30 mouse cellular contexts compared by ENCODE assay signal in the genomic region with DNA sequence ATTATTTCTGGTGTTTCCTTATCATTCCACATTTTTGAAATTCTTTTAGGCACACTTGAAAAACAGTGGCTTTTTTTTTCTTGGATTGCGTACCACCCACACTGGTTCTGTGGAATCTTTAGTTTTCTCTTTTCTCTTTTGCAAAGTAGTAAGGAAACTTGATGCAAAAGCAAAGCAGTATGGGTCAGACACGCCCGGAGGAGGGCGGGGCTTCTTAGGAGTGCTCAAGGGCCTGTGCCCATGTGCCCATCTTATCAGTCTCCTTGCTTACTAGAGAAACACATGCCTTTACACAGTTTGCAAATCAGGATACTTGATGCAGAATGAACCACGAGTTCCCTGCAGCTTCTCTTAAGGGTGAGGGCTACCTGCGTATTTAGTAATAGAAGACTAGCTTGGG. TPM values are rescaled to one million over a fixed set of nuclear protein-coding genes. Genes with fewer than 3 reads are reported as not detected.
DNase-seq lines count a peak whose midpoint lies in the region; ATAC-seq and TF ChIP-seq lines count a peak whose summit lies in the region.
"Had no signal": no experiment of that assay in that cellular context is flagged by ENCODE, and none has a peak within 500 bp of the region (broad histone marks: within the 10 kb centered on the region; RNA-seq: fewer than 3 reads in every experiment).

No protein-coding gene starts in this region.

- ATAC-seq in intestine, embryonic 16.5 days = 0 out of 2 replicates have a peak, but pooled peaks have one; percentile 44
- no peak for ATAC-seq in intestine, postnatal 0 days
- peak; percentile 64; the same call in 1 of the 2 replicates for ATAC-seq in lung, embryonic 16.5 days (ENCODE audit: low read depth)
- ATAC-seq in lung, postnatal 0 days = peak; percentile 80
- ATAC-seq in stomach, postnatal 0 days (ENCODE audit: low FRiP score, low TSS enrichment) = no peak
- no peak for ATAC-seq in midbrain, embryonic 16.5 days
- ATAC-seq: forebrain, embryonic 16.5 days; Patski had no signal

- no peak for TF ChIP-seq CTCF in intestine, postnatal 0 days (IDR thresholded peaks at IDR 0.05; ENCODE audit: low read depth)
- no peak for TF ChIP-seq CTCF in lung, postnatal 0 days (IDR thresholded peaks at IDR 0.05)
- no peak for TF ChIP-seq CTCF in stomach, postnatal 0 days (IDR thresholded peaks at IDR 0.05; ENCODE audit: low read depth)

- H3K9ac ChIP-seq in intestine, embryonic 16.5 days (ENCODE audit: low read depth, low read length) = no peak overlapping the region
- no peak overlapping the region for H3K9ac ChIP-seq in intestine, postnatal 0 days (ENCODE audit: low read depth, low read length)
- H3K9ac ChIP-seq in lung, embryonic 16.5 days (ENCODE audit: low read length) = no peak overlapping the region
- no peak overlapping the region for H3K9ac ChIP-seq in lung, postnatal 0 days (replicated peaks; ENCODE audit: low read depth)
- no peak overlapping the region for H3K9ac ChIP-seq in stomach, postnatal 0 days (ENCODE audit: low read length)
- H3K9ac ChIP-seq in midbrain, embryonic 16.5 days (ENCODE audit: low read depth, low read length) = no peak overlapping the region
- H3K9ac ChIP-seq: embryonic facial prominence, embryonic 13.5 days; forebrain, embryonic 12.5 days; heart, embryonic 13.5 days; hindbrain, embryonic 12.5 days; hindbrain, embryonic 15.5 days had no signal

- 86% methylated on average over 6 of the region's 6 CpGs for WGBS in intestine, embryonic 16.5 days
- WGBS in intestine, postnatal 0 days = 66% methylated on average over 6 of the region's 6 CpGs
- WGBS in lung, embryonic 16.5 days = 48% methylated on average over 6 of the region's 6 CpGs
- 62% methylated on average over 6 of the region's 6 CpGs for WGBS in lung, postnatal 0 days
- WGBS in stomach, postnatal 0 days = 71% methylated on average over 6 of the region's 6 CpGs
- 91% methylated on average over 6 of the region's 6 CpGs for WGBS in midbrain, embryonic 16.5 days

- no peak; the same call in 1 of the 2 replicates for TF ChIP-seq EP300 in lung, postnatal 0 days (IDR thresholded peaks at IDR 0.05)
- no peak for TF ChIP-seq EP300 in stomach, postnatal 0 days (optimal IDR thresholded peaks at IDR 0.05)

- H3K36me3 ChIP-seq in intestine, embryonic 16.5 days (ENCODE audit: control insufficient read depth, insufficient read depth, low read length) = no peaks in the 10 kb centered on the region
- no peaks in the 10 kb centered on the region for H3K36me3 ChIP-seq in intestine, postnatal 0 days (ENCODE audit: control insufficient read depth, insufficient read depth)
- no peaks in the 10 kb centered on the region for H3K36me3 ChIP-seq in lung, embryonic 16.5 days (ENCODE audit: control insufficient read depth, insufficient read depth, low read length)
- no peaks in the 10 kb centered on the region for H3K36me3 ChIP-seq in lung, postnatal 0 days (ENCODE audit: insufficient read depth, low read length)
- H3K36me3 ChIP-seq in stomach, postnatal 0 days (ENCODE audit: control insufficient read depth, insufficient read depth, low read length) = no peaks in the 10 kb centered on the region
- no peaks in the 10 kb centered on the region for H3K36me3 ChIP-seq in midbrain, embryonic 16.5 days (ENCODE audit: control insufficient read depth, insufficient read depth, low read length)
- H3K36me3 ChIP-seq: embryonic facial prominence, embryonic 10.5 days; embryonic facial prominence, embryonic 13.5 days; forebrain, embryonic 12.5 days; heart, embryonic 10.5 days; heart, embryonic 13.5 days; hindbrain, embryonic 12.5 days; hindbrain, embryonic 15.5 days had no signal

- DNase-seq in lung, postnatal 14 days = no peak
- peak; percentile 41 for DNase-seq in lung, postnatal 0 days (ENCODE audit: low spot score)
- peak; percentile 35 for DNase-seq in stomach, postnatal 0 days (ENCODE audit: low spot score)
- DNase-seq in kidney, adult 11 months = no peak
- DNase-seq: adrenal gland, adult 2 months; adrenal gland, postnatal 14 days; cerebellum, adult 11 months; cerebellum, adult 2 months; cerebellum, adult 9-11 months; cerebellum, postnatal 25 days; embryo, embryonic 11 days; gastrocnemius, postnatal 10 days; gastrocnemius, postnatal 36 days; heart, adult 2 months had no signal

- H3K4me2 ChIP-seq in intestine, embryonic 16.5 days (ENCODE audit: low read depth, low read length) = no peak overlapping the region
- H3K4me2 ChIP-seq in intestine, postnatal 0 days (replicated peaks; ENCODE audit: low read depth) = no peak overlapping the region
- H3K4me2 ChIP-seq in lung, embryonic 16.5 days (ENCODE audit: low read depth, low read length) = no peak overlapping the region
- no peak overlapping the region for H3K4me2 ChIP-seq in lung, postnatal 0 days (replicated peaks; ENCODE audit: low read depth, low read length)
- H3K4me2 ChIP-seq in stomach, postnatal 0 days (replicated peaks; ENCODE audit: low read depth) = no peak overlapping the region
- no peak overlapping the region for H3K4me2 ChIP-seq in midbrain, embryonic 16.5 days (ENCODE audit: low read length)
- H3K4me2 ChIP-seq: embryonic facial prominence, embryonic 13.5 days; forebrain, embryonic 12.5 days; heart, embryonic 13.5 days; hindbrain, embryonic 12.5 days; hindbrain, embryonic 15.5 days had no signal

- H3K27ac ChIP-seq in intestine, embryonic 16.5 days (ENCODE audit: low read length) = no peak overlapping the region
- H3K27ac ChIP-seq in intestine, postnatal 0 days (ENCODE audit: low read depth, low read length) = no peak overlapping the region
- H3K27ac ChIP-seq in lung, embryonic 16.5 days (ENCODE audit: low read length) = 0 out of 2 replicates have a peak overlapping the region, but pooled peaks have one; percentile 1
- no peak overlapping the region for H3K27ac ChIP-seq in lung, postnatal 0 days (ENCODE audit: low read length)
- H3K27ac ChIP-seq in stomach, postnatal 0 days (replicated peaks) = no peak overlapping the region
- H3K27ac ChIP-seq in midbrain, embryonic 16.5 days (ENCODE audit: low read length) = no peak overlapping the region
- H3K27ac ChIP-seq: embryonic facial prominence, embryonic 10.5 days; embryonic facial prominence, embryonic 13.5 days; forebrain, embryonic 12.5 days; heart, adult 2 months; heart, embryonic 10.5 days; heart, embryonic 13.5 days; hindbrain, embryonic 12.5 days; hindbrain, embryonic 15.5 days had no signal

- H3K27me3 ChIP-seq in intestine, embryonic 16.5 days (replicated peaks; ENCODE audit: control insufficient read depth, insufficient read depth, low read length) = no peaks in the 10 kb centered on the region
- no peaks in the 10 kb centered on the region for H3K27me3 ChIP-seq in intestine, postnatal 0 days (replicated peaks; ENCODE audit: control insufficient read depth, insufficient read depth, low read length)
- H3K27me3 ChIP-seq in lung, embryonic 16.5 days (ENCODE audit: control insufficient read depth, insufficient read depth, low read depth, low read length) = no peaks in the 10 kb centered on the region
- no peaks in the 10 kb centered on the region for H3K27me3 ChIP-seq in lung, postnatal 0 days (replicated peaks; ENCODE audit: insufficient read depth, low read length)
- no peaks in the 10 kb centered on the region for H3K27me3 ChIP-seq in stomach, postnatal 0 days (ENCODE audit: control insufficient read depth, insufficient read depth, low read length)
- no peaks in the 10 kb centered on the region for H3K27me3 ChIP-seq in midbrain, embryonic 16.5 days (ENCODE audit: control insufficient read depth, insufficient read depth, low read depth, low read length)
- H3K27me3 ChIP-seq: embryonic facial prominence, embryonic 13.5 days; forebrain, embryonic 12.5 days; heart, embryonic 13.5 days; hindbrain, embryonic 12.5 days; hindbrain, embryonic 15.5 days; Patski had no signal

- H3K4me3 ChIP-seq in intestine, embryonic 16.5 days (ENCODE audit: low read length) = no peak overlapping the region
- H3K4me3 ChIP-seq in intestine, postnatal 0 days (ENCODE audit: low read depth, low read length) = no peak overlapping the region
- H3K4me3 ChIP-seq in lung, embryonic 16.5 days (ENCODE audit: low read length) = no peak overlapping the region
- H3K4me3 ChIP-seq in lung, postnatal 0 days (ENCODE audit: low read depth, low read length) = no peak overlapping the region
- H3K4me3 ChIP-seq in stomach, postnatal 0 days (ENCODE audit: low read depth, low read length) = no peak overlapping the region
- no peak overlapping the region for H3K4me3 ChIP-seq in midbrain, embryonic 16.5 days (ENCODE audit: low read depth, low read length)
- H3K4me3 ChIP-seq: embryonic facial prominence, embryonic 10.5 days; embryonic facial prominence, embryonic 13.5 days; erythroblast, embryonic 14.5 days; forebrain, embryonic 12.5 days; heart, adult 2 months; heart, embryonic 10.5 days; heart, embryonic 13.5 days; hindbrain, embryonic 12.5 days; hindbrain, embryonic 15.5 days had no signal

- no peaks in the 10 kb centered on the region for H3K9me3 ChIP-seq in intestine, embryonic 16.5 days (ENCODE audit: control insufficient read depth, low read length)
- H3K9me3 ChIP-seq in intestine, postnatal 0 days (ENCODE audit: control insufficient read depth) = no peaks in the 10 kb centered on the region
- H3K9me3 ChIP-seq in lung, embryonic 16.5 days (ENCODE audit: control insufficient read depth, low read length) = no peaks in the 10 kb centered on the region
- H3K9me3 ChIP-seq in lung, postnatal 0 days (ENCODE audit: low read length) = no peaks in the 10 kb centered on the region
- no peaks in the 10 kb centered on the region for H3K9me3 ChIP-seq in stomach, postnatal 0 days (ENCODE audit: control insufficient read depth, low read length)
- H3K9me3 ChIP-seq in midbrain, embryonic 16.5 days (replicated peaks; ENCODE audit: control insufficient read depth, low read length, poor library complexity, severe bottlenecking) = no peaks in the 10 kb centered on the region
- H3K9me3 ChIP-seq: embryonic facial prominence, embryonic 10.5 days; embryonic facial prominence, embryonic 13.5 days; forebrain, embryonic 12.5 days; heart, embryonic 10.5 days; heart, embryonic 13.5 days; hindbrain, embryonic 12.5 days; hindbrain, embryonic 15.5 days had no signal

- H3K4me1 ChIP-seq in intestine, embryonic 16.5 days (ENCODE audit: control insufficient read depth, insufficient read depth, low read length) = no peaks in the 10 kb centered on the region; the same call in 1 of the 2 replicates
- no peaks in the 10 kb centered on the region for H3K4me1 ChIP-seq in intestine, postnatal 0 days (replicated peaks; ENCODE audit: control insufficient read depth, insufficient read depth, low read length)
- no peaks in the 10 kb centered on the region for H3K4me1 ChIP-seq in lung, embryonic 16.5 days (replicated peaks; ENCODE audit: control insufficient read depth, insufficient read depth, low read length)
- no peaks in the 10 kb centered on the region for H3K4me1 ChIP-seq in lung, postnatal 0 days (ENCODE audit: insufficient read depth, low read depth, low read length)
- H3K4me1 ChIP-seq in stomach, postnatal 0 days (replicated peaks; ENCODE audit: control insufficient read depth, insufficient read depth) = no peaks in the 10 kb centered on the region
- H3K4me1 ChIP-seq in midbrain, embryonic 16.5 days (ENCODE audit: control insufficient read depth, insufficient read depth, low read length) = no peaks in the 10 kb centered on the region
- H3K4me1 ChIP-seq: embryonic facial prominence, embryonic 10.5 days; embryonic facial prominence, embryonic 13.5 days; forebrain, embryonic 12.5 days; heart, embryonic 10.5 days; heart, embryonic 13.5 days; hindbrain, embryonic 12.5 days; hindbrain, embryonic 15.5 days had no signal

RNA-seq across cellular contexts. Expression of gene BC030870, which starts 17.3 kb away (rescaled TPM):
- polyA plus RNA-seq in intestine, embryonic 16.5 days (2015; fragmentation: Nextera tagmentation; extraction: Ambion mirVana) = 45.3 and 45.8 TPM in 2 replicates
- polyA plus RNA-seq in intestine, postnatal 0 days (2015; fragmentation: Nextera tagmentation; extraction: Ambion mirVana) = 39.0 and 41.7 TPM in 2 replicates
- 2.3 and 3.0 TPM in 2 replicates for polyA plus RNA-seq in lung, embryonic 16.5 days (2015; fragmentation: Nextera tagmentation; extraction: Ambion mirVana)
- 4.3 and 5.8 TPM in 2 replicates for polyA plus RNA-seq in lung, postnatal 0 days (2015; fragmentation: Nextera tagmentation; extraction: Ambion mirVana)
- polyA plus RNA-seq in stomach, postnatal 0 days (2015; fragmentation: Nextera tagmentation; extraction: Ambion mirVana) = 15.0 and 17.6 TPM in 2 replicates
- not detected in 2 replicates for polyA plus RNA-seq in midbrain, embryonic 16.5 days (2015; fragmentation: Nextera tagmentation; extraction: Ambion mirVana)
- polyA plus RNA-seq: adrenal gland, adult 2 months; cerebellum, adult 2 months; cortical plate, adult 2 months; embryonic facial prominence, embryonic 10.5 days; embryonic facial prominence, embryonic 13.5 days; erythroblast, embryonic 14.5 days; forebrain, embryonic 12.5 days; forebrain, embryonic 16.5 days; heart, adult 2 months; heart, embryonic 10.5 days; hindbrain, embryonic 12.5 days; Patski had no signal

RNA-seq across cellular contexts. Expression of gene Gm10663, which starts 37.3 kb away (rescaled TPM):
- polyA plus RNA-seq in intestine, embryonic 16.5 days (2015; fragmentation: Nextera tagmentation; extraction: Ambion mirVana) = not detected in 2 replicates
- not detected in 2 replicates for polyA plus RNA-seq in intestine, postnatal 0 days (2015; fragmentation: Nextera tagmentation; extraction: Ambion mirVana)
- polyA plus RNA-seq in lung, embryonic 16.5 days (2015; fragmentation: Nextera tagmentation; extraction: Ambion mirVana) = not detected in 2 replicates
- polyA plus RNA-seq in lung, postnatal 0 days (2015; fragmentation: Nextera tagmentation; extraction: Ambion mirVana) = not detected in 2 replicates
- not detected in 2 replicates for polyA plus RNA-seq in stomach, postnatal 0 days (2015; fragmentation: Nextera tagmentation; extraction: Ambion mirVana)
- not detected in 2 replicates for polyA plus RNA-seq in midbrain, embryonic 16.5 days (2015; fragmentation: Nextera tagmentation; extraction: Ambion mirVana)
- polyA plus RNA-seq: adrenal gland, adult 2 months; cerebellum, adult 2 months; cortical plate, adult 2 months; embryonic facial prominence, embryonic 10.5 days; embryonic facial prominence, embryonic 13.5 days; erythroblast, embryonic 14.5 days; forebrain, embryonic 12.5 days; forebrain, embryonic 16.5 days; heart, adult 2 months; heart, embryonic 10.5 days; heart, embryonic 13.5 days; heart, embryonic 16.5 days; hindbrain, embryonic 12.5 days; hindbrain, embryonic 15.5 days; Patski had no signal

Comparison
In these comparisons a context has a peak if more than half of its experiments do, and no peak if none do; other contexts are left out.
1. ATAC-seq: peak in intestine, embryonic 16.5 days (single experiment), lung, embryonic 16.5 days (single experiment) and lung, postnatal 0 days (single experiment); none in intestine, postnatal 0 days (single experiment), stomach, postnatal 0 days (single experiment) and midbrain, embryonic 16.5 days (single experiment).
2. DNase-seq: peak in lung, postnatal 0 days (single experiment) and stomach, postnatal 0 days (single experiment); none in lung, postnatal 14 days (single experiment) and kidney, adult 11 months (single experiment).